Mouse (Mus musculus): ENCODE results near the gene Fbxo40.

The Fbxo40 gene

GRCm38 (mm10) chr16:36921980-36922379, 68.3 kb downstream of the Fbxo40 start:
- DNase-seq (ENCODE audit: low read depth, low spot score): no peak

- DNase-seq (ENCODE audit: low read depth, low spot score): no peak
Measured at GRCm38 (mm10) chr16:36921067-36921613, 69.1 kb downstream of the Fbxo40 start.

GRCm38 (mm10) chr16:36920410-36920809, 69.9 kb downstream of the Fbxo40 start:
- DNase-seq (ENCODE audit: low read depth, low spot score): no peak

GRCm38 (mm10) chr16:36918505-36918904, 71.8 kb downstream of the Fbxo40 start:
- DNase-seq (ENCODE audit: low read depth, low spot score): no peak

GRCm38 (mm10) chr16:36914195-36914594, 76.1 kb downstream of the Fbxo40 start:
- DNase-seq (ENCODE audit: low read depth, low spot score): no peak

All from ES-CJ7 (cell line).